Mouse (Mus musculus) embryonic facial prominence, embryonic 12.5 days (tissue): ENCODE measurements around the gene Csnk2b. TPM values are rescaled to one million over a fixed set of nuclear protein-coding genes. Genes with fewer than 3 reads are reported as not detected.
A peak's percentile ranks its signal among the peaks of the same experiment; 100 is the strongest.

Experiments used
- ATAC-seq: fragments of 200-750 bp; cut with Nextera tagmentation; 2 replicates; pipeline ENCODE4 v1.8.0; 2017; ENCODE audit not compliant: insufficient number of reproducible peaks, insufficient read depth, low FRiP score, low TSS enrichment
- H3K27ac ChIP-seq: fragments of 300-500 bp; sonication (generic); 2 replicates; pipeline ENCODE4 v1.5.1; 2016; ENCODE audit warnings: mild to moderate bottlenecking
- H3K27me3 ChIP-seq: fragments of 300-500 bp; sonication (generic); 2 replicates; pipeline ENCODE4 v1.6.1; 2016; ENCODE audit warnings: mild to moderate bottlenecking, moderate library complexity
- H3K36me3 ChIP-seq: fragments of 300-500 bp; sonication (generic); 2 replicates; pipeline ENCODE4 v1.6.1; 2016; ENCODE audit warnings: mild to moderate bottlenecking
- H3K4me1 ChIP-seq: fragments of 300-500 bp; sonication (generic); 2 replicates; pipeline ENCODE4 v1.6.1; 2016
- H3K4me2 ChIP-seq: fragments of 300-500 bp; sonication (generic); replicated peaks from 2 replicates; pipeline ENCODE4 v1.6.1; 2016; ENCODE audit warnings: mild to moderate bottlenecking, moderate library complexity
- H3K4me3 ChIP-seq: fragments of 300-500 bp; sonication (generic); 2 replicates; pipeline ENCODE4 v1.5.1; 2016; ENCODE audit warnings: mild to moderate bottlenecking
- H3K9ac ChIP-seq: fragments of 300-500 bp; sonication (generic); 2 replicates; pipeline ENCODE4 v1.6.1; 2016; ENCODE audit warnings: mild to moderate bottlenecking, moderate library complexity
- H3K9me3 ChIP-seq: fragments of 300-500 bp; sonication (generic); 2 replicates; pipeline ENCODE4 v1.6.1; 2016; ENCODE audit warnings: mild to moderate bottlenecking, moderate library complexity
- WGBS: fragments of 180-500 bp; shearing (Covaris S2); methylation state at CpG from one replicate; pipeline ENCODE4 v1.1.7; 2016; 5-methylcytosine and 5-hydroxymethylcytosine counted together
- polyA plus RNA-seq: library from polyadenylated mRNA; unstranded; fragments of >200 nt; fragmentation: Nextera tagmentation; extraction: Ambion mirVana; gene quantifications from 2 replicates; pipeline ENCODE4 v1.2.1, GENCODE M21; 2016

Csnk2b gene
- polyA plus RNA-seq: 254 and 259 TPM in 2 replicates

DNA sequence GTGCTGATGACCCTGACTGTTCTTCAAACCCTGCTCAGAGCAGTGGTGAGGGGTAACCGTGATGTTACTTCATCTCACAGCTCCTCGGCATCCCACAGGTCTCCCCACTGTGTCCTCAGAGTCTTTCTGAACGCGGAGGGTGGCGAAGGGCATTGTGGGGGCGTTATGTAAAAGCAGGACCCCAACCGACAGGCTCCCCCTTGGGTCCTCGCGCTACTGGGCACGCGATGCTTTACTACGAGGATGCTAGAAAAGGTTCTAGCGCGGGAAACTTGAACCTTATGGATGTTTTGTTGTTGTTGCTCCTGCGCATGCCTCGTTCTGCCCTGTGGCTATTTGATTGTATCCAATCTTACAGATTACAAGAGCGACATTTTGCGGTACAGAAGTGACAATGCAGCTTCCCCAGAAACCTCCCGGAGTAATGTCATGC lies at the start of gene Csnk2b:
TSS of gene Csnk2b (minus strand) at position 183 of the 433 bp plus-strand sequence.
- H3K9me3 ChIP-seq: no peaks in the 10 kb centered on the region
- under 1% methylated on average over 19 of the region's 19 CpGs for WGBS
- H3K27me3 ChIP-seq: no peaks in the 10 kb centered on the region
- H3K4me1 ChIP-seq: peaks cover 21% of the 10 kb centered on the region
- peak within 1 kb of the TSS; percentile 95 for H3K9ac ChIP-seq
- peak within 1 kb of the TSS; percentile 90 for H3K4me2 ChIP-seq
- peak within 1 kb of the TSS; percentile 95 for H3K4me3 ChIP-seq
- H3K27ac ChIP-seq: peak within 1 kb of the TSS; percentile 92
- peak; percentile 32 for ATAC-seq
- peaks cover 34% of the 10 kb centered on the region for H3K36me3 ChIP-seq

GRCm38 (mm10) chr17:35168541-35169207 lies 46.8 kb upstream of the Csnk2b start:
- WGBS: 26% methylated on average over 4 of the region's 4 CpGs
- Histone ChIP-seq H3K27me3 (no peaks in the 10 kb centered on the region), H3K4me2 (no peak overlapping the region), H3K4me1 (peaks cover 6% of the 10 kb centered on the region; the same call in 1 of the 2 replicates), H3K27ac (no peak overlapping the region), H3K4me3 (no peak overlapping the region), H3K9me3 (no peaks in the 10 kb centered on the region), H3K36me3 (no peaks in the 10 kb centered on the region), H3K9ac (no peak overlapping the region)
- ATAC-seq: no peak

GRCm38 (mm10) chr17:35167794-35168193 lies 45.9 kb upstream of the Csnk2b start:
- no peak overlapping the region for H3K4me3 ChIP-seq
- WGBS: 87% methylated on average over 7 of the region's 7 CpGs

DNA sequence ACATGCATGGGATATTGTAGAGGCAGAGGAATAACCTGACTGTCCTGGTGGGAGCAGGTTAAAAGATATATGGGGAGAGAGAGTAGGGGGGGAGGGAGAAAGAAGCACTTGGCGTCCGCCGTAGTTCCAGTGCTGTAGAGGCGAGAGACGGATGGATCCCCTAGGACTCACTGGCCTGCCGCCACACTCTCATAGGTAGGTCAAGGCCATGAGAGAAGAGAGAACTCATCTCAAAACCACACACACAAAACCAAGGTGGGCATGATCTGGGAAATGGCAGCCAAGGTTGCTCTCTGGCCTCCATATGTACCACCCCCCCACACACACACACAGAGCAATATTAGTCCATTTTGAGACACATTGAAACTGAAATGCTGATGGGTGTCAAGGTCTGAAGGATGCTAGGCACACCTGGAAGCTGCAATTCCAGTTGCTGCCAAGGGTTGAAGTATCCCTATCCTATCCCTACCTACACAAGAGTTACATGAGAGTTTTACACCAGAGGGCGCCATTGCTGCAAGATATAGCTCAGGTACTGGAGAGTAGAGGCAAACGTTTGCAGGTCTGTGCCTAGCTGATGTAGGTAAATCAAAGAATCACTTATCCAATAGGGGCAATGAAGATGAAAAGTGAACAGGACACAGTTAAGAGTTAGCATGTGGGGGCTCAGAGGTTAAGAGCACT lies 44.6 kb upstream of the Csnk2b start:
- Histone ChIP-seq H3K9ac (no peak overlapping the region), H3K4me2 (peak overlapping the region; percentile 45), H3K9me3 (no peaks in the 10 kb centered on the region), H3K27me3 (no peaks in the 10 kb centered on the region), H3K36me3 (peaks cover 9% of the 10 kb centered on the region), H3K4me3 (no peak overlapping the region), H3K4me1 (peaks cover 18% of the 10 kb centered on the region), H3K27ac (peak overlapping the region; percentile 97)
- WGBS: 67% methylated on average over 8 of the region's 8 CpGs
- no peak for ATAC-seq

More at GRCm38 (mm10) chr17:35167794-35168193, 45.9 kb upstream of the Csnk2b start:
- Histone ChIP-seq H3K4me1 (peaks cover 10% of the 10 kb centered on the region), H3K36me3 (no peaks in the 10 kb centered on the region), H3K9me3 (no peaks in the 10 kb centered on the region), H3K27ac (no peak overlapping the region), H3K27me3 (no peaks in the 10 kb centered on the region), H3K4me2 (no peak overlapping the region), H3K9ac (no peak overlapping the region)
- ATAC-seq: no peak

- peaks cover 18% of the 10 kb centered on the region for H3K4me1 ChIP-seq
- 22% methylated on average over 12 of the region's 12 CpGs for WGBS
- peak; percentile 87 for ATAC-seq
Observed at GRCm38 (mm10) chr17:35165451-35166155, 43.8 kb upstream of the Csnk2b start.

DNA sequence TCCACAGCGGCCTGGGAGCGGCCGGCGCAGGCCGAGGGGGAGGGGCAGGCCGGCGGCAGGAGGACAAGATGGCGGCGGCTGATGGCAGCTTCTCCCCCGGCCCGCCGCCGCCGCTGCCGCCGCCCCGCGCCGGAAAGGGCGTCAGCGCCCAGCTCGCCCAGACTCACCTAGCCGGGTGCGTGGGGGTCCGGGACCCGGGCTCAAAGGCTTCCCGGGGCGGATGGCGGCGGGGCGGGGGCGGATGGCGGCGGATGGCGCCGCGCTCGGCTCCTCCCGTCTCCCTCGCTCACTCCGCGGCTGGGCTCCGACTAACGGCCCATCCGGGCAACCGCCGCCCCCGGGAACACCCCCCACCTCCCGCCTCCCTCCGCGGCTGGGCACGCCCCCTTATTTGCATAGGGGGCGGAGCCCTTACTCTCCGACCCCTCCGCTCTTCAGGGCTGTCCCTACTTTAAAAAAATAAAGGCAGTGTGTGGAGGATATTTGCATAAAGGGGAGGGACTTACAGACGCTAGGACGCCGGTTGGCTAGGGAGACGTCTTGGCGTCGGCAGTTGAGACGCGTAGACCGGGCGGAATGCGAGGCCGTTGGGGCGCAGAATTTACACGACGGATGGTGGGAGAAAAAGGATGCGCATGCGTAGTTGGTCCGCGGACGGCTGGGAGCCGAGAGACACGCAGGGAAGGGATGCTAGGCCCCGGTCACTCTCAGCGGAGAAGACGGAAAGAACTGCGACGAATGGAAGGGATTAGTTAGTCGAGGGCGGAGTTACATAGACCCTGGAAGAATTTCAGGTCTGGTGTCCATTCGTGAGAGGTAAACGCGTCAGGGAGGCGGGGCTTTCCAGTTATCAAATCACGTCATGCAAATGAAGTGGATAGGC lies 43.0 kb upstream of the Csnk2b start, which contains the start of gene Prrc2a:
TSS of gene Prrc2a (minus strand) at position 330 of the 883 bp plus-strand sequence.
- peak; percentile 93 for ATAC-seq
- Histone ChIP-seq H3K27me3 (no peaks in the 10 kb centered on the region), H3K4me2 (peak within 1 kb of the TSS; percentile 95), H3K27ac (peak within 1 kb of the TSS; percentile 97), H3K4me3 (peak within 1 kb of the TSS; percentile 99), H3K9me3 (no peaks in the 10 kb centered on the region), H3K4me1 (peaks cover 18% of the 10 kb centered on the region), H3K36me3 (peaks cover 25% of the 10 kb centered on the region), H3K9ac (peak within 1 kb of the TSS; percentile 100)
- WGBS: under 1% methylated on average over 78 of the region's 89 CpGs

More at GRCm38 (mm10) chr17:35165451-35166155, 43.8 kb upstream of the Csnk2b start:
- peaks cover 17% of the 10 kb centered on the region for H3K36me3 ChIP-seq
- H3K27me3 ChIP-seq: no peaks in the 10 kb centered on the region
- H3K4me2 ChIP-seq: peak overlapping the region; percentile 45
- H3K9me3 ChIP-seq: no peaks in the 10 kb centered on the region
- H3K4me3 ChIP-seq: peak overlapping the region; percentile 99
- peak overlapping the region; percentile 97 for H3K27ac ChIP-seq
- peak overlapping the region; percentile 100; the same call in 1 of the 2 replicates for H3K9ac ChIP-seq

GRCm38 (mm10) chr17:35164218-35164567 lies 42.3 kb upstream of the Csnk2b start:
- H3K36me3 ChIP-seq: peaks cover 32% of the 10 kb centered on the region
- ATAC-seq: no peak; the same call in 1 of the 2 replicates
- H3K27me3 ChIP-seq: no peaks in the 10 kb centered on the region
- H3K27ac ChIP-seq: peak overlapping the region; percentile 97
- no peaks in the 10 kb centered on the region for H3K9me3 ChIP-seq
- peak overlapping the region; percentile 100 for H3K9ac ChIP-seq
- under 1% methylated on average over 25 of the region's 28 CpGs for WGBS
- peak overlapping the region; percentile 99 for H3K4me3 ChIP-seq
- peak overlapping the region; percentile 95 for H3K4me2 ChIP-seq
- H3K4me1 ChIP-seq: peaks cover 18% of the 10 kb centered on the region

DNA sequence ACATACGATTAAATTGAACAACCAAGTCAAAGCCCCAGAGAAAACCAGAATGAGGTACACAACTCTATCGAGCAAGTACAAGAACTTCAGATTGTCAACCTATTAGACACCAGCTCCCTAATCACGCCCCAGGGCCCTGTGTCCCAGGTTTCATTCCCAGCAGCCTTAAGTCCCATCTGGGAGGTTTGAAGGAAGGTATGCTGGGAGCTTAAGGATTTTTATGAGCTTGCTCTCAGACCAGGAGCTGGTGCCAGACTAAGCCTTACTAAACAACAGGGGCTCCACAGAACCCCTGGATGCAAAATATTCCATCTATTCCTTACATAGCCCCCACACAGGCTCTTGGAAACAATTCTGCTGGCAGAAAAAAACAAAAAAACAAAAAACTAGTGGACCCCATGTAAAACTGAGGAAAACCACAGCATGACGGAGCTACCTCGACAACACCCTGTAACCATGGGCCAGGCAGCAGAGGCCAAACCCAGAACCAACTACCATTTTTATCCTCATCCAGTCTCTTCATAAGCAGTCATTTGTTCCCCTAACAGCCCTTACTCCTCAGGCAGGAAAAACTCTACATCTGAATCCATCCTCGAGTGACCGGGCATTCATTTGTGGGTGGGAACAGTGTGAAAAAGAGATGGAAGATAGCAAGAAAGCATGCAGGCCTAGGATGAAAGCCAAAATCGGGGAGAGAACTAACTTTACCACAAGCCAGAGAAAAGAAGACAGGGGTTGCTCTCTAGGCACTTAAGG lies 41.7 kb upstream of the Csnk2b start:
- Histone ChIP-seq H3K4me3 (peak overlapping the region; percentile 99), H3K4me2 (peak overlapping the region; percentile 95), H3K4me1 (peaks cover 18% of the 10 kb centered on the region), H3K36me3 (peaks cover 38% of the 10 kb centered on the region), H3K9ac (peak overlapping the region; percentile 100), H3K27ac (peak overlapping the region; percentile 97), H3K9me3 (no peaks in the 10 kb centered on the region), H3K27me3 (no peaks in the 10 kb centered on the region)
- WGBS: 12% methylated on average over 8 of the region's 8 CpGs
- ATAC-seq: no peak

DNA sequence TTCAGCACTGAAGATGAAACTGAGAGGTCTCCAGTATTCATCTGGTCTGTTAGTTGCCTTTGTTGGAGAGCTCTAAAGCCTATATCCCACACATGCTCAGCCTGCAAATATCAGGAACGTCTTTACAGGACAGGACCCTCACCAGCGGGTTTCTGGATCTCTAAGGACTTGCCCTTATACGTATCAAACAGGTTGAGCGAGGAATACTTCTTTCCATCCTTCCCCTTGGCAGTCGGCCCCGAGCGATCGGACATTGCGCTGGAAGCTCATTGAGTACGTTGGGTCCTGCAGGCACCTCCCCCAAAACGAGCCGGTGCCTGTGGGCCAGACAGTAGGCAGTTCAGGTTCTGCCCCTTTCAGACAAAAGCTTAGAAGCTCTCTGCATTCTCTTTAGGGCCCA lies 40.9 kb upstream of the Csnk2b start:
- no peaks in the 10 kb centered on the region for H3K27me3 ChIP-seq
- peak overlapping the region; percentile 99 for H3K4me3 ChIP-seq
- H3K9me3 ChIP-seq: no peaks in the 10 kb centered on the region
- ATAC-seq: no peak
- peaks cover 46% of the 10 kb centered on the region for H3K36me3 ChIP-seq
- peak overlapping the region; percentile 95 for H3K4me2 ChIP-seq
- H3K27ac ChIP-seq: no peak overlapping the region
- 50% methylated on average over 12 of the region's 12 CpGs for WGBS
- peaks cover 18% of the 10 kb centered on the region for H3K4me1 ChIP-seq
- peak overlapping the region; percentile 100 for H3K9ac ChIP-seq

- no peaks in the 10 kb centered on the region for H3K27me3 ChIP-seq
- H3K9me3 ChIP-seq: no peaks in the 10 kb centered on the region
- H3K9ac ChIP-seq: peak overlapping the region; percentile 100; the same call in 1 of the 2 replicates
- H3K4me3 ChIP-seq: peak overlapping the region; percentile 99
- peaks cover 18% of the 10 kb centered on the region for H3K4me1 ChIP-seq
- no peak overlapping the region for H3K27ac ChIP-seq
- H3K36me3 ChIP-seq: peaks cover 52% of the 10 kb centered on the region
- no peak for ATAC-seq
- H3K4me2 ChIP-seq: peak overlapping the region; percentile 95
- WGBS: 77% methylated on average over 14 of the region's 14 CpGs
Observed at GRCm38 (mm10) chr17:35162121-35162520, 40.3 kb upstream of the Csnk2b start.
